Mouse (Mus musculus): ENCODE measurements around the gene Pdss1. TPM values are rescaled to one million over a fixed set of nuclear protein-coding genes. Genes with fewer than 3 reads are reported as not detected.
"Not testable (repeated sequence)": the region's sequence is repeated elsewhere in the genome, so short reads cannot be mapped to it uniquely, and the experiment has no call there.

Gene Pdss1
- polyA plus RNA-seq, 1 experiment from 2014 or later: 23.4 TPM

- Histone ChIP-seq H3K27me3 (ENCODE audit: control insufficient read depth, insufficient read depth, low read length) (no peaks in the 10 kb centered on the region), H3K4me3 (ENCODE audit: low read depth, low read length) (no peak overlapping the region), H3K27ac (ENCODE audit: low read depth, low read length) (no peak overlapping the region), H3K9me3 (ENCODE audit: control insufficient read depth, low read length) (no peaks in the 10 kb centered on the region), H3K9ac (ENCODE audit: low read length) (no peak overlapping the region), H3K4me2 (no peak overlapping the region), H3K36me3 (ENCODE audit: control insufficient read depth, insufficient read depth, low read length) (no peaks in the 10 kb centered on the region), H3K4me1 (ENCODE audit: control insufficient read depth, insufficient read depth, low read length) (no peaks in the 10 kb centered on the region)
- ATAC-seq (ENCODE audit: low FRiP score): no peak
- 93% methylated on average over 3 of the region's 3 CpGs for WGBS
- no peak for DNase-seq (ENCODE audit: low spot score, missing footprints)
Measured at GRCm38 (mm10) chr2:22876614-22877013, 18.7 kb upstream of the Pdss1 start.

DNA sequence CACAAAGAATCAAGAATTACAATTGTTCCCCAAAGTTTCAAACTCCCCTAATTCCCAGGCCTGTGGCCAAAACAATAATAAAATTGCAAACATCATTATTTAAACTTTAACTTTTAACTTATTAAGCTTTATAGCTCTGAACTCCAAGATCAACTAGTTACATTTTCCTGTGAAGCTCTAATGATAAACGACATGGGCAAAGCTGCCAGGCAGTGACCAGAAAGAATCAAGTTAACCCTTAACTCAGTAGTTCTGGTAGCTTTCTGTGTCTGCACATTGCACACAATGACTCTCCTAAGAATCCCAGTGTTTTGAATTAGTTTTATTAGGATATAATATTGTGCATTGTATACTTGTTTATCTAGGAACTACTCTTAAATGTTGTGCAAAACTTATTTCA is 16.5 kb upstream of the Pdss1 start:
- WGBS: 66% methylated on average over 1 of the region's 1 CpGs
- Histone ChIP-seq H3K4me1 (ENCODE audit: control insufficient read depth, insufficient read depth, low read length) (no peaks in the 10 kb centered on the region), H3K4me2 (no peak overlapping the region), H3K9ac (ENCODE audit: low read length) (no peak overlapping the region), H3K36me3 (ENCODE audit: control insufficient read depth, insufficient read depth, low read length) (no peaks in the 10 kb centered on the region), H3K9me3 (ENCODE audit: control insufficient read depth, low read length) (no peaks in the 10 kb centered on the region), H3K27ac (ENCODE audit: low read depth, low read length) (no peak overlapping the region), H3K27me3 (ENCODE audit: control insufficient read depth, insufficient read depth, low read length) (no peaks in the 10 kb centered on the region), H3K4me3 (ENCODE audit: low read depth, low read length) (no peak overlapping the region)
- no peak for ATAC-seq (ENCODE audit: low FRiP score)
- no peak for DNase-seq (ENCODE audit: low spot score, missing footprints)

DNA sequence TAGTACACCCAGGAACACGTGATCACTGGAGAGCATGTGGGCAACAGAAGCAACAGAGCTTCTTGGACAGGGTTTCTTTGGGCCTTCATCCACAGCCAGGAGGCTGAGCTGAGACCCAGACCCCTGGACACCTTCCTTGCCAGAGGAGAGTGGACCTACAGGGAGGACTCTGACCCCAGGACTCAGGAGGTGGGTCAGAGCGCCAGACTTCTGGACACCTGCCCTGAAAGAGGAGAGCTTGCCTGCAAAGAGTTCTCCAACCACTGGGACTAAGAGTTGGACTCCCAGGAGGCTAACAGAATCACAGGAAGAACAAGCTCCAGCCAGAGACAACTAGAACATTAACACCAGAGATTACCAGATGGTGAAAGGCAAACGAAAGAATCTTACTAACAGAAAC is 14.6 kb upstream of the Pdss1 start:
- H3K27me3 ChIP-seq (ENCODE audit: control insufficient read depth, insufficient read depth, low read length); H3K36me3 ChIP-seq (ENCODE audit: control insufficient read depth, insufficient read depth, low read length); H3K4me3 ChIP-seq (ENCODE audit: low read depth, low read length); H3K9ac ChIP-seq (ENCODE audit: low read length); DNase-seq (ENCODE audit: low spot score, missing footprints); H3K4me2 ChIP-seq; H3K9me3 ChIP-seq (ENCODE audit: control insufficient read depth, low read length); H3K27ac ChIP-seq (ENCODE audit: low read depth, low read length); H3K4me1 ChIP-seq (ENCODE audit: control insufficient read depth, insufficient read depth, low read length); ATAC-seq (ENCODE audit: low FRiP score): not testable (repeated sequence)
- WGBS: 91% methylated on average over 3 of the region's 3 CpGs

DNA sequence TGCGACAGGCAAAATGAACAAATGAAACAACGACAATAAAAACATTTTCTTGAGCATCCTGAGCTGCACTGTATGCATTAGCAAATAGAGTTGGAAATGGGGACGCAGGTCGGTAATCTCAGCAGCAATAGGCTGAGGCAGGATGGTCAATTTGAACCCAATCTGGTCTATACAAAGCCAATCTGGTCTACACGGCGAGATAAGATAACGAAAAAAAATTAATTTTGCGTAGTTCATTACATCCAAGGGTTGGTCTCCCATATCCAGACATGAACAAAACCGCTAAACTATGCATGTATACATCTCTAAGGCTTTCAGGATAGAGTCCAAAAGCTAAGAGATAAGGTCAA is 415 bp upstream of the Pdss1 start:
- H3K9me3 ChIP-seq (ENCODE audit: control insufficient read depth, low read length): no peaks in the 10 kb centered on the region
- peak overlapping the region; percentile 67 for H3K27ac ChIP-seq (ENCODE audit: low read depth, low read length)
- 22% methylated on average over 9 of the region's 9 CpGs for WGBS
- ATAC-seq (ENCODE audit: low FRiP score): no peak; the same call in 1 of the 2 replicates
- no peaks in the 10 kb centered on the region for H3K4me1 ChIP-seq (ENCODE audit: control insufficient read depth, insufficient read depth, low read length)
- H3K4me2 ChIP-seq: peak overlapping the region; percentile 58
- peak overlapping the region; percentile 82 for H3K9ac ChIP-seq (ENCODE audit: low read length)
- no peaks in the 10 kb centered on the region for H3K36me3 ChIP-seq (ENCODE audit: control insufficient read depth, insufficient read depth, low read length)
- no peak for DNase-seq (ENCODE audit: low spot score, missing footprints)
- no peaks in the 10 kb centered on the region for H3K27me3 ChIP-seq (ENCODE audit: control insufficient read depth, insufficient read depth, low read length)
- peak overlapping the region; percentile 71 for H3K4me3 ChIP-seq (ENCODE audit: low read depth, low read length)

- Histone ChIP-seq H3K36me3 (ENCODE audit: control insufficient read depth, insufficient read depth, low read length) (0 out of 2 replicates have a peak, but pooled peaks cover 5% of the 10 kb centered on the region), H3K9ac (ENCODE audit: low read length) (no peak overlapping the region), H3K4me3 (ENCODE audit: low read depth, low read length) (no peak overlapping the region), H3K27me3 (ENCODE audit: control insufficient read depth, insufficient read depth, low read length) (no peaks in the 10 kb centered on the region), H3K4me1 (ENCODE audit: control insufficient read depth, insufficient read depth, low read length) (no peaks in the 10 kb centered on the region), H3K9me3 (ENCODE audit: control insufficient read depth, low read length) (no peaks in the 10 kb centered on the region), H3K4me2 (no peak overlapping the region), H3K27ac (ENCODE audit: low read depth, low read length) (no peak overlapping the region)
- no peak for ATAC-seq (ENCODE audit: low FRiP score)
- no peak for DNase-seq (ENCODE audit: low spot score, missing footprints)
- 94% methylated on average over 3 of the region's 3 CpGs for WGBS
Measured at GRCm38 (mm10) chr2:22903947-22904346, 8.6 kb downstream of the Pdss1 start.

GRCm38 (mm10) chr2:22914421-22914820 is 19.1 kb downstream of the Pdss1 start:
- Histone ChIP-seq H3K4me2 (no peak overlapping the region), H3K9ac (ENCODE audit: low read length) (no peak overlapping the region), H3K36me3 (ENCODE audit: control insufficient read depth, insufficient read depth, low read length) (peaks cover 6% of the 10 kb centered on the region), H3K27ac (ENCODE audit: low read depth, low read length) (no peak overlapping the region), H3K4me1 (ENCODE audit: control insufficient read depth, insufficient read depth, low read length) (no peaks in the 10 kb centered on the region), H3K9me3 (ENCODE audit: control insufficient read depth, low read length) (no peaks in the 10 kb centered on the region), H3K4me3 (ENCODE audit: low read depth, low read length) (no peak overlapping the region), H3K27me3 (ENCODE audit: control insufficient read depth, insufficient read depth, low read length) (no peaks in the 10 kb centered on the region)
- WGBS: 64% methylated on average over 3 of the region's 3 CpGs
- no peak for ATAC-seq (ENCODE audit: low FRiP score)
- DNase-seq (ENCODE audit: low spot score, missing footprints): no peak

GRCm38 (mm10) chr2:22918651-22919050 is 23.3 kb downstream of the Pdss1 start:
- Histone ChIP-seq H3K4me1 (ENCODE audit: control insufficient read depth, insufficient read depth, low read length) (no peaks in the 10 kb centered on the region), H3K4me3 (ENCODE audit: low read depth, low read length) (no peak overlapping the region), H3K9ac (ENCODE audit: low read length) (no peak overlapping the region), H3K4me2 (no peak overlapping the region), H3K36me3 (ENCODE audit: control insufficient read depth, insufficient read depth, low read length) (peaks cover 6% of the 10 kb centered on the region), H3K27ac (ENCODE audit: low read depth, low read length) (no peak overlapping the region), H3K27me3 (ENCODE audit: control insufficient read depth, insufficient read depth, low read length) (no peaks in the 10 kb centered on the region), H3K9me3 (ENCODE audit: control insufficient read depth, low read length) (no peaks in the 10 kb centered on the region)
- DNase-seq (ENCODE audit: low spot score, missing footprints) (no peak), ATAC-seq (ENCODE audit: low FRiP score) (no peak)
- 93% methylated on average over 2 of the region's 2 CpGs for WGBS

DNA sequence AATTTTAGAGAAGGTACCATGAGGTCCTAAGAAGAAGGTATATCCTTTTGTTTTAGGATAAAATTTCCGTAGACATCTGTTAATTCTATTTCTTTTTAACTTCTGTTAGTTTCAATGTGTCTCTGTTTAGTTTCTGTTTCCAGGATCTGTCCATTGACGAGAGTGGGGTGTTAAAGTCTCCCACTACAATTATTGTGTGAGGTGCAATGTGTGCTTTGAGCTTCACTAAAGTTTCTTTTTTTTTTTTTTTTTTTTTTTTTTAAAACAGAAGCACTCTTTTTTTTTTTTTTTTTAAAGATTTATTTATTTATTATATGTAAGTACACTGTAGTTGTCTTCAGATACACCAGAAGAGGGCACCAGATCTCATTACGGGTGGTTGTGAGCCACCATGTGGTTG is 30.6 kb downstream of the Pdss1 start:
- WGBS: 91% methylated on average over 2 of the region's 3 CpGs
- ATAC-seq (ENCODE audit: low FRiP score); DNase-seq (ENCODE audit: low spot score, missing footprints); H3K27me3 ChIP-seq (ENCODE audit: control insufficient read depth, insufficient read depth, low read length); H3K9ac ChIP-seq (ENCODE audit: low read length); H3K4me2 ChIP-seq; H3K36me3 ChIP-seq (ENCODE audit: control insufficient read depth, insufficient read depth, low read length); H3K4me3 ChIP-seq (ENCODE audit: low read depth, low read length); H3K9me3 ChIP-seq (ENCODE audit: control insufficient read depth, low read length); H3K4me1 ChIP-seq (ENCODE audit: control insufficient read depth, insufficient read depth, low read length); H3K27ac ChIP-seq (ENCODE audit: low read depth, low read length): not testable (repeated sequence)

DNA sequence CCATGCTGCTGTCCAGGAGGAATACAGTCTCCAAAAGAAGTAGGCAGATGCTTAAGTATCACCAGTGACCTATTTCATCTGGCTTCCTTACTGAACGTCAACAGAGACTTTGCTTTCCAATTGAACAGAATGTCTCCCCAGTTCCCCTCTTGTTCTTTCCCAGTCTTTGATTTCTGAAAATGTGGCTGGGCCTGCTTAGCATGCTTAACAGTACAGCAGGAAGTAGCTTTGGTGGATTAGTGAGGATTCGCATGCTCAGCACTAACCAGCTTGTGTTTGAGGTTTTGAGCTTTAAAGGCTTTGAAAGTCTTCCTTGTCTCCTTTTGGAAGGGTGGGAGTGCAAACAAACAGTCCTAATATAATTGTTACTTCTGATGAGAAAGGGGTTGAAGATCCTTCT is 32.9 kb downstream of the Pdss1 start:
- Histone ChIP-seq H3K9me3 (ENCODE audit: control insufficient read depth, low read length) (no peaks in the 10 kb centered on the region), H3K27ac (ENCODE audit: low read depth, low read length) (no peak overlapping the region), H3K4me1 (ENCODE audit: control insufficient read depth, insufficient read depth, low read length) (no peaks in the 10 kb centered on the region), H3K4me2 (no peak overlapping the region), H3K36me3 (ENCODE audit: control insufficient read depth, insufficient read depth, low read length) (peaks cover 3% of the 10 kb centered on the region; the same call in 1 of the 2 replicates), H3K4me3 (ENCODE audit: low read depth, low read length) (no peak overlapping the region), H3K9ac (ENCODE audit: low read length) (no peak overlapping the region), H3K27me3 (ENCODE audit: control insufficient read depth, insufficient read depth, low read length) (no peaks in the 10 kb centered on the region)
- WGBS: 52% methylated on average over 2 of the region's 2 CpGs
- DNase-seq (ENCODE audit: low spot score, missing footprints) (no peak), ATAC-seq (ENCODE audit: low FRiP score) (no peak)

GRCm38 (mm10) chr2:22933556-22933955 is 38.2 kb downstream of the Pdss1 start:
- ATAC-seq (ENCODE audit: low FRiP score) (no peak), DNase-seq (ENCODE audit: low spot score, missing footprints) (no peak)
- Histone ChIP-seq H3K27me3 (ENCODE audit: control insufficient read depth, insufficient read depth, low read length) (no peaks in the 10 kb centered on the region), H3K4me2 (no peak overlapping the region), H3K9me3 (ENCODE audit: control insufficient read depth, low read length) (no peaks in the 10 kb centered on the region), H3K4me1 (ENCODE audit: control insufficient read depth, insufficient read depth, low read length) (no peaks in the 10 kb centered on the region), H3K4me3 (ENCODE audit: low read depth, low read length) (no peak overlapping the region), H3K9ac (ENCODE audit: low read length) (no peak overlapping the region), H3K27ac (ENCODE audit: low read depth, low read length) (no peak overlapping the region), H3K36me3 (ENCODE audit: control insufficient read depth, insufficient read depth, low read length) (peaks cover 3% of the 10 kb centered on the region; the same call in 1 of the 2 replicates)
- 77% methylated on average over 1 of the region's 1 CpGs for WGBS

Measured in midbrain, embryonic 11.5 days (tissue).